Mouse (Mus musculus): ENCODE measurements around the gene Mtap. TPM values are rescaled to one million over a fixed set of nuclear protein-coding genes. Genes with fewer than 3 reads are reported as not detected.

Gene Mtap
- polyA plus RNA-seq, 1 experiment from 2014 or later, result 59.4 TPM

DNA sequence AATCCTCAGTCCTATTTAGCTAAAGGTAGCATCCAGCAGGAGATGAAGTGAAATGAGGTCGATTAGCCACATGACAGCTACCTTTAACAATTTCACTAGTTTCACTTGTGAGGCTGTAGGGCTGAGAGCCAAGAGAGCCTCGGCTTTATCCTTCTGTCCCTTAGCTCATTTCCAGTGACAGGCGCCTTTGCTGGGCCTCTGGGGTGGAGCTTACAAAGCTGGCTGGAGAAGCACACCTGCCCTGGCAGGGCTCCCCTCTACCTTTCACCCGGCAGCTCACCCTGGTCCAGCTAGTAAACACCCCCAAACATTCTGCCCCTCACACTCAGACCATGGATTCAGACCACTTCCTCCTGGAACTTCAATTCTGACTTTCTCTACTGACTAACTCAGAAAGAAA lies 24.1 kb upstream of the Mtap start:
- no peaks in the 10 kb centered on the region for H3K27me3 ChIP-seq
- no peak for ATAC-seq
- POLR2A ChIA-PET, result interaction anchor here (0.6 kb wide), 1 partner anchor 210 kb away, joined by 3 read pairs; no protein-coding TSS in a partner anchor
- CTCF ChIA-PET, result interaction anchor here (1.5 to 2.0 kb wide), 4 partner anchors 9 to 15 kb away, joined by 3 to 6 read pairs (median 4); no protein-coding TSS in a partner anchor
- no peak for DNase-seq (ENCODE audit: low read depth, low spot score)
- in situ Hi-C loops (cut with MboI; ENCODE audit: low pct_unique_long_range_greater_than_20kb), result no loop called here
- TF ChIP-seq CTCF (IDR thresholded peaks at IDR 0.05), result no peak

DNA sequence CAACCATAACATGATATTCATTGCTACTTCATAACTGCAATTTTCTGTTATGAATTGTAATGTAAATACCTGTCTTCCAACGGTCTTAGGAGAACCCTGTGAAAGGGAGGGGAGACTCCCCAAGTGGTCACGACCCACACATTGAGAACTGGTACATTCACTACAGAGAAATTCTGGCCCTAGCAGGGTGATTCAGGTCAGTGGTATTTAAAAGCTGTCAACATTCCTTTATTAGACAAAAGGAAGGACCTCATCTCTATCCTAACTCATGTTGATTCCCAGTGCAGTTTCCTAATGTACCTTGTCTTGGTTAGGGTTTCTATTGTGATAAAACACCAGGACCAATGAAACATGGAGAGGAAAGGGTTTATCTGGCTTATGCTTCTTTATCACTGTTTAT lies 20.9 kb upstream of the Mtap start:
- TF ChIP-seq CTCF (IDR thresholded peaks at IDR 0.05), result no peak
- DNase-seq (ENCODE audit: low read depth, low spot score), result no peak
- in situ Hi-C loops (cut with MboI; ENCODE audit: low pct_unique_long_range_greater_than_20kb), result no loop called here
- ATAC-seq, result no peak
- CTCF ChIA-PET, result no interaction called here
- H3K27me3 ChIP-seq, result no peaks in the 10 kb centered on the region
- POLR2A ChIA-PET, result interaction anchor here (1.1 kb wide), 1 partner anchor 12 kb away, joined by 3 read pairs; no protein-coding TSS in a partner anchor

DNA sequence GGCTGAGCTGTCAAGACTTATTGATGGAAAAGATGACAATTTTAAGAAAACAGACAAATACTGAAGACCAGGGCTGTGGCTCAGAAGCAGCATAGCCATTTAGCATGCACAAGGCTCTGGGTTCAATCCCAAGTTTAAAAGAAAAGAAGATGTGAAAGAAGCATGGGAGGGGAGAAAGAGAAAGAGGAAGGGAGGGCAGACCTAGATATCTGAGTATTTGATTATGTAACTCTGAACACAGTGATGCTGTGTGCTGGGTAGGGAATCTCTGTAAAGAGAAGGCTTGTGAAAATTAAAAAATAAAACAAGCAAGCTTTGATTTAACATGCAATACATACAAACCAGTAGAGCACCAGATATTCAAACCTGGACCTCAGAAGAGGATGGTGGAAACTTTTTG lies 17.0 kb upstream of the Mtap start:
- POLR2A ChIA-PET, result no interaction called here
- in situ Hi-C loops (cut with MboI; ENCODE audit: low pct_unique_long_range_greater_than_20kb), result no loop called here
- CTCF ChIA-PET, result interaction anchor here (1.3 to 1.4 kb wide), 2 partner anchors 8 to 413 kb away, joined by 3 read pairs; no protein-coding TSS in a partner anchor

DNA sequence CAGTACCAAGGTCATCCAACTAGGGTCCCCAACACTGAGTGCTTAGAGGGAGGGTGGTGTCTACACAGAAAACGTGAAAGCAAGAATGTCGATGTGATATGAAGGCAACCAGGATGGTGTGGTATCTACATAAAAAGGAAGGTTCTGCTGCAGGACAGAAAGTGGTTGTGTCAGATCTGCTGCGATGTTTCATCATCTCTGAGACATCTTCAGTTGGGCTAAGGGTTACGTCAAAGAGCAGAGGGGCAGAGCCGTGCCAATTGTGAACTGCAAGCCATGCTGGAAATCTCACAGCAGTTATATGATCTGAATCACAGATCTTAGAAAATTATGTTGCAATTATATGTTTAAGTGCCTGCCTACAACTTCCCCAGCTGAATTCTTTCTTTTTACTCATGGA lies 16.6 kb upstream of the Mtap start:
- H3K27me3 ChIP-seq, result no peaks in the 10 kb centered on the region
- DNase-seq (ENCODE audit: low read depth, low spot score) (no peak), ATAC-seq (no peak)
- ChIA-PET CTCF (interaction anchor here (1.3 to 1.4 kb wide), 2 partner anchors 8 to 413 kb away, joined by 3 read pairs; no protein-coding TSS in a partner anchor), POLR2A (no interaction called here)
- in situ Hi-C loops (cut with MboI; ENCODE audit: low pct_unique_long_range_greater_than_20kb), result no loop called here
- no peak for TF ChIP-seq CTCF (IDR thresholded peaks at IDR 0.05)

More for the DNA sequence above, 17.0 kb upstream of the Mtap start:
- TF ChIP-seq CTCF (IDR thresholded peaks at IDR 0.05), result no peak
- no peaks in the 10 kb centered on the region for H3K27me3 ChIP-seq
- DNase-seq (ENCODE audit: low read depth, low spot score), result no peak
- ATAC-seq, result no peak

DNA sequence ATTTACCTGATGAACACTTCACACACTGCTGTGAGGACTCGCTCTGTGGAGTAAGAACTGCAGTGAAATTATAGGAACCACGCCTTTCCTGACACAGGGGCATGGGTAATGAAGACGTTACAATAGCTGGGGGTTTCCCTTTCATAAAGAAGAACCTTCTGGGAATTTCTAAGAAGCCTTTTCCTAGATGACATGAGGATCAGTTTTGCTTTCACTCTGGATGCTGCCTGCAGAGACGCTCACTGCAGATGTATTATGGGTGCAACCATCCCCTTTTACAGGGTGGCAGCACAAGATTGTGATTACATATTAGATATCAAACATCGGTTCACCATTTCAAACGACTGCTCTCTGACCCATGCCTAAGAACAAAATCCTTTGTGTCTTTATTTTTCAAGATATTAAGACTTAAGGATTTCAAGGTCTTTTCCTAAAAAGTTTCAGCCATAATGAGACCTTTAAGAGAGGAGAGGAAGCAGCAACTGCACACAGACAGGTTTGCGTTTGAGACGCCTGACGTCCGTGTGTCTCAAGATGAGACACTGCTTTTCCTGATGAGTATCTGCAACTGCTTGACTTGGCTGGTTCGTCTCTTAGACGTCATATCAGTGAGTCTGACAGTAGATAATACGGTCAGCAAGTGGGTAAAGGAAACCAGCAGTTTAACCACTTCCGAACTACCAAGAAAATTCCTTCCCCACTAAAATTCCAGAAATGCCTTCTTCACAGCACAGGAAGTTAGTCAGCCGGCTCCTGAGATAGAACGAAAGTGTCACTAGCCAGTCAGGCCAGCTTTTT lies 13.3 kb upstream of the Mtap start:
- CTCF ChIA-PET, result interaction anchor here (0.7 to 1.2 kb wide), 2 partner anchors 50 to 66 kb away, joined by 3 to 5 read pairs; no protein-coding TSS in a partner anchor
- no peaks in the 10 kb centered on the region for H3K27me3 ChIP-seq
- TF ChIP-seq CTCF (IDR thresholded peaks at IDR 0.05), result no peak
- in situ Hi-C loops (cut with MboI; ENCODE audit: low pct_unique_long_range_greater_than_20kb), result no loop called here
- ATAC-seq, result peak; percentile 49
- POLR2A ChIA-PET, result interaction anchor here (0.5 to 0.9 kb wide), 6 partner anchors 10 to 235 kb away, joined by 3 to 4 read pairs (median 3); no protein-coding TSS in a partner anchor
- no peak for DNase-seq (ENCODE audit: low read depth, low spot score)

DNA sequence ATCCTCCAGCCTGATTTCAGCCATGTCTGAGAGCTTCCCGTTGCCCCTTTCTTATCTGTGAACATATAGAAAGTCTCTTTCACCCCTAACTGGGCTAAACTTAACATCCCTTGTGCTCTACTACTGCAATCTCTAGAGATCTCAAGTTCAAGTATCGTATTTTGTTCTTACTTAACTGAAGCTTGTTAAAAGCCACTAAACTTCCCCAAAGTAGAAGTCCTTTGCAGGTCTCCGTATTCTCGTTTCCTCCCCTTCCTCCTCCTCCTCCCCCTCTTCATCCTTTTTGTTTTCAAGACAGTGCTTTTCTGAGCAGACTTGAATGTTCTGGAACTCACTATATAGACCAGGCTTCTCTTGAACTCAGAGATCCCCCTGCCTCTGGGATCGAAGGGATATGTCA lies 9.2 kb upstream of the Mtap start:
- TF ChIP-seq CTCF (IDR thresholded peaks at IDR 0.05), result no peak
- ChIA-PET CTCF (interaction anchor here (0.7 to 3.4 kb wide), 15 partner anchors 12 to 281 kb away, joined by 3 to 21 read pairs (median 5); no protein-coding TSS in a partner anchor), POLR2A (interaction anchor here (0.6 to 2.2 kb wide), 9 partner anchors 11 to 196 kb away, joined by 3 to 10 read pairs (median 4); no protein-coding TSS in a partner anchor)
- H3K27me3 ChIP-seq, result no peaks in the 10 kb centered on the region
- in situ Hi-C loops (cut with MboI; ENCODE audit: low pct_unique_long_range_greater_than_20kb), result loop anchor here (5.0 to 25.0 kb wide), 4 partner anchors 75 to 365 kb away; partner anchors contain the start of genes Gm13271, Gm13283 and Gm13290
- no peak for ATAC-seq
- no peak for DNase-seq (ENCODE audit: low read depth, low spot score)

DNA sequence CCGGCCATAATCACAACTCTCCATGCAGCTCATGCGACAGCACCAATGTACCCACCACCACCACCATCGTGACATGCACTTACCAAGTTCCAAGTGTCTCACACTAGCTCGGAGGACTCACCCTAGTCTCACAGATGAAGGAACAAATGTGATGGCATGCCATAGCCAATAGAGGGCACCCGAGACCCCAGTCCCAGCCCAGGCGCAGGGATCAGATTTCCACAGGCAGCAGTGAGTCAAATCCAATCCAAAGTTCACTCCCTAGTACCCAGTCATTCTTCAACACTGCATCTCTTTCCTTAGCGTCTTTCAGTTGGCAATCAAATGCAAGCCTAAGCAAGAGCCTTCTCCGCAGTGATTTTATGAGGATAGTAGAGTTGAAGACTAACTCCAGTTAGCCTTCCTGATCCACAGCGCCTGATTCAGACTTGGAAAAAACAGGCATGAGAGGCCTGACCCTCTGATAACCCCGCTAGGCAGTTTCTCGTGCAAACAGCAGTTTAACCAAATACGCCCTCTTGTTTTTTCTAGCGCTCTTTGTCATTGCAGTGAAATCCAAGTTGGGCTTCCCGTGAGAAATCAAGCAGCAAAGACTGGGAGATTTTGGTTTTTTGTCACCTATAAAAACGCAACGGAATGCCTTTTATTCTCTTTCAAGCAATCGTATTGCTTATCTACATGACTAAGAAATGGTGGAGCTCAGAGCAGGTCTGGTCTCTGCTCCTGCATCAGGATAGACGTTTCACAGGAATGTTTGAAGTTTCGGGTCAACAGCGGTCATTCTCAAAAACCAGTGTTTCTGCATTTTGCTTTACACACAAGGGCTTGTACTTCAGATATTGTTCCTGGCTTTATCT lies 8.6 kb upstream of the Mtap start:
- TF ChIP-seq CTCF (IDR thresholded peaks at IDR 0.05), result peak; percentile 62
- in situ Hi-C loops (cut with MboI; ENCODE audit: low pct_unique_long_range_greater_than_20kb), result loop anchor here (5.0 to 25.0 kb wide), 4 partner anchors 76 to 366 kb away; partner anchors contain the start of genes Gm13271, Gm13283 and Gm13290
- H3K27me3 ChIP-seq, result no peaks in the 10 kb centered on the region
- DNase-seq (ENCODE audit: low read depth, low spot score) (no peak), ATAC-seq (peak; percentile 82)
- ChIA-PET POLR2A (interaction anchor here (0.9 to 2.2 kb wide), 8 partner anchors 12 to 197 kb away, joined by 3 to 10 read pairs (median 4); no protein-coding TSS in a partner anchor), CTCF (interaction anchor here (0.7 to 3.4 kb wide), 18 partner anchors 12 to 282 kb away, joined by 3 to 21 read pairs (median 4); no protein-coding TSS in a partner anchor)

DNA sequence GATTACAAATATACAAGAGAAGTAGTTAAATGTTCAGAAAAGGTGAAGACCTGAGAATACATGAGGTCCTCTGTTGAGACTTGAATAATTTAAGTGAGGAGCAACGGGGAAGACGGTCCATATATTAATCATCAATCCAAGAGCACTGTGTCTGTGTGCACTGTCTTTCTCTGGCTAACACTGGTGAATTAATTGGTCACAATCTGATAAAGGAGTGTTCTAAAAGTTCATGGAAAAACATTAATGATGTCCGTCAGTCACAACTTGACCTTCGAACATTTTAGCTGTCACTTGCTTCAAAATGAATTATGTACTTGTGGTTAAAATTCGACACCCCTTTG lies 8.0 kb upstream of the Mtap start:
- in situ Hi-C loops (cut with MboI; ENCODE audit: low pct_unique_long_range_greater_than_20kb), result loop anchor here (5.0 to 25.0 kb wide), 4 partner anchors 77 to 367 kb away; partner anchors contain the start of genes Gm13271, Gm13283 and Gm13290

DNA sequence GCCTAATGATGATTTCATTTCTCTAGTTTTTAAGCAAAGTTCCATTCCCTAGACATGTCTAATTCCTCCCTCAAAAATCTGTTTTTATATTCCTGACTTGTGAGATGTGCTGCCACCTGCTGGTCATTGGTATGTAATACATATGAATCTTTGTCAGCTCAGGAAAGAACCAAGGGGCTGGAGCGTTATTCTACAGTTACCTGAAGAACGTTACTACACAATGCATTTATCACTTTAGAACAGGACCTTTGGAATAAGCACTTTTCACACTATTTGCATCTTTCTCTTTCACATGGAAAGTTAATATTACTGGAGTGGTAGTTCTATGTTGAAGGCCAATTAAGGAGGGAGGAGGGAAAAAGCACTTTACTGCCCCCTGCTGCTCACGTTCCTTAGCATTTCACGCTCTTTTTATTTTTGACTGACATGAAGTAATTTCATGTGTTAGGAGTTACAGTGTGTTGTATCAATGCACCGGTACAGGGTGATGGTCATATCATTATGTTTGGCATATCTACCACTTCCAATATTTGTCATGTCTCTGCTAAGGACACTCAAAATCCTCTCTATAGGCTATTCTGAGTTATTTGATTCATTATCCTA lies 7.5 kb upstream of the Mtap start:
- ATAC-seq (no peak), DNase-seq (ENCODE audit: low read depth, low spot score) (no peak)
- H3K27me3 ChIP-seq, result no peaks in the 10 kb centered on the region
- ChIA-PET CTCF (interaction anchor here (1.1 to 2.4 kb wide), 5 partner anchors 80 to 259 kb away, joined by 5 to 9 read pairs (median 6); no protein-coding TSS in a partner anchor), POLR2A (interaction anchor here (1.2 kb wide), 1 partner anchor 80 kb away, joined by 3 read pairs; no protein-coding TSS in a partner anchor)
- peak; percentile 50 for TF ChIP-seq CTCF (IDR thresholded peaks at IDR 0.05)
- in situ Hi-C loops (cut with MboI; ENCODE audit: low pct_unique_long_range_greater_than_20kb), result loop anchor here (5.0 to 25.0 kb wide), 4 partner anchors 77 to 367 kb away; partner anchors contain the start of genes Gm13271, Gm13283 and Gm13290

More for the DNA sequence above, 8.0 kb upstream of the Mtap start:
- no peaks in the 10 kb centered on the region for H3K27me3 ChIP-seq
- no peak for ATAC-seq
- TF ChIP-seq CTCF (IDR thresholded peaks at IDR 0.05), result no peak
- POLR2A ChIA-PET, result interaction anchor here (1.2 kb wide), 1 partner anchor 80 kb away, joined by 3 read pairs; no protein-coding TSS in a partner anchor
- DNase-seq (ENCODE audit: low read depth, low spot score), result no peak
- CTCF ChIA-PET, result interaction anchor here (0.9 to 2.4 kb wide), 6 partner anchors 80 to 254 kb away, joined by 3 to 9 read pairs (median 6); no protein-coding TSS in a partner anchor

Data from Patski (cell line).